Mouse (Mus musculus): ENCODE measurements around the gene Gm45799. TPM values are rescaled to one million over a fixed set of nuclear protein-coding genes. Genes with fewer than 3 reads are reported as not detected.
A peak's percentile ranks its signal among the peaks of the same experiment; 100 is the strongest.

Gene Gm45799
- polyA plus RNA-seq, 1 experiment from 2014 or later, result 7.9 TPM

DNA sequence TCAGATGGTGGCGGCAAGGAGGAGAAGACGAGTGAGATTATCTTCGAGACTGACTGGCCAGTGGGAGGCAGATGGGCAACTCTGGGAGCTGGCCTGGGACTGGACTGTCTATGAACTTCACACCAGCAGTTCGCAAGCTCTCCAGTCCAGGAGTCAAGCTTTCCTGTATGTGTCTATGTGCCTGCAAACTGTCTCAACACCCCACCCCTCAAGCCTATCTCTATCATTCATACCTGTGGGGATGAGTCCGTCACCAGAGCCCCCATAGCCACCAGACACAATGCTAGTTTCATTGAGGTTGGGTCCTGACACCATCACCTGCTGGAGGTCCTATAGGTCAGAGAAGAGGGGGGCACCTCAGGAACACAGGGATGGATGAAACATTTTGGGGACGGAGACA lies 1.6 kb upstream of the Gm45799 start:
- H3K4me3 ChIP-seq (ENCODE audit: low read length), result no peak overlapping the region
- no peak overlapping the region for H3K9ac ChIP-seq (ENCODE audit: low read depth, low read length)
- WGBS, result 94% methylated on average over 6 of the region's 6 CpGs
- H3K27ac ChIP-seq (ENCODE audit: low read depth, low read length), result no peak overlapping the region
- no peaks in the 10 kb centered on the region for H3K27me3 ChIP-seq (replicated peaks; ENCODE audit: control insufficient read depth, insufficient read depth, low read length)
- no peak overlapping the region for H3K4me2 ChIP-seq (ENCODE audit: low read length)
- H3K36me3 ChIP-seq (ENCODE audit: control insufficient read depth, insufficient read depth, low read length), result peaks cover 12% of the 10 kb centered on the region
- peaks cover 26% of the 10 kb centered on the region for H3K4me1 ChIP-seq (ENCODE audit: control insufficient read depth, insufficient read depth, low read depth, low read length)
- no peak for ATAC-seq
- H3K9me3 ChIP-seq (ENCODE audit: control insufficient read depth, low read length), result no peaks in the 10 kb centered on the region

DNA sequence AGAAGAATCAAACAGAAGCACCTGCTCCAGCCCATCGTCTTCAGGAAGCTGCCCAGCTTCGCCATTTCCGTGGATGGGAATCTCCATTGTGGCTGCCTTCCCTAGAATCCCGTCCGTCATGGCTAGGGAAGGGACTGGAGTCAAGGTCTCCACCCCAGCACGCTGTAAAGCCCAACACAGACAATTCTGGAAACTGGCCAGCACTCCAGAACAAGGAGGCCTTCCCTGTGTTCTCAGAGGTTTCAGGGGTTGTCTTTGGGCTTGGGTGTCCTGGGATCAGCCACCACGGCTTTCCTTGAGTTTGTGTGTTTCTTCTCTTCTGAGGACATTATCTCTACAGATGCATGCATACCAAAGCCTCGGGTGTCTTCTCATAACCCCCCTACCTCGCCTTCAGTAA lies 1.0 kb upstream of the Gm45799 start:
- 70% methylated on average over 9 of the region's 9 CpGs for WGBS
- Histone ChIP-seq H3K36me3 (ENCODE audit: control insufficient read depth, insufficient read depth, low read length) (peaks cover 15% of the 10 kb centered on the region), H3K9me3 (ENCODE audit: control insufficient read depth, low read length) (no peaks in the 10 kb centered on the region), H3K27me3 (replicated peaks; ENCODE audit: control insufficient read depth, insufficient read depth, low read length) (no peaks in the 10 kb centered on the region), H3K27ac (ENCODE audit: low read depth, low read length) (no peak overlapping the region), H3K9ac (ENCODE audit: low read depth, low read length) (peak overlapping the region; percentile 87; the same call in 1 of the 2 replicates), H3K4me1 (ENCODE audit: control insufficient read depth, insufficient read depth, low read depth, low read length) (peaks cover 21% of the 10 kb centered on the region), H3K4me2 (ENCODE audit: low read length) (peak overlapping the region; percentile 85), H3K4me3 (ENCODE audit: low read length) (peak overlapping the region; percentile 72)
- ATAC-seq, result no peak

DNA sequence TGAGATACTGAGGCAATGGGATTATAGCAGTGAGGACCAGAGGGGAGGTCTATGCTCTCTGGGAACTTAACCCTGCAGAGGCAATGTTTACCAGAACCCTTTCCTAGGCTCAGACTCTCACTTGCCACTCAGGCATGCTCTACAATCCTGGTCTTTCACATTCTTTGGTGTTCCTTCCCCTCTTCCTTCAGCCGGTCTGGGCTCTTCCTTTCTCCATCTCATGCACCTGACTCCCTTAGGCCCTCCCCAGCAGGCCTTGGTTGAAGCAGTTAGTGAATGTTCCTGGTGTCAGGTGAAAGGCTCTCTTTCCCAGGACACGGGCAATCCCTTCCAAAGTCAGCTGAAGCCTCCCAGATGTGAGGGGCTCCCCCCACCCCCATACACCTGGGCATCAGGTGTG lies 596 bp upstream of the Gm45799 start, which contains the start of gene Timm10b:
Timm10b (plus strand) TSS at position 301 of the 400 bp plus-strand sequence.
- H3K4me1 ChIP-seq (ENCODE audit: control insufficient read depth, insufficient read depth, low read depth, low read length), result peaks cover 21% of the 10 kb centered on the region
- no peaks in the 10 kb centered on the region for H3K27me3 ChIP-seq (replicated peaks; ENCODE audit: control insufficient read depth, insufficient read depth, low read length)
- peak within 1 kb of the TSS; percentile 85 for H3K4me2 ChIP-seq (ENCODE audit: low read length)
- H3K36me3 ChIP-seq (ENCODE audit: control insufficient read depth, insufficient read depth, low read length), result peaks cover 15% of the 10 kb centered on the region
- H3K4me3 ChIP-seq (ENCODE audit: low read length), result peak within 1 kb of the TSS; percentile 72
- peak within 1 kb of the TSS; percentile 87 for H3K9ac ChIP-seq (ENCODE audit: low read depth, low read length)
- H3K27ac ChIP-seq (ENCODE audit: low read depth, low read length), result peak within 1 kb of the TSS; percentile 90
- 2% methylated on average over 2 of the region's 2 CpGs for WGBS
- no peaks in the 10 kb centered on the region for H3K9me3 ChIP-seq (ENCODE audit: control insufficient read depth, low read length)
- ATAC-seq, result 0 out of 2 replicates have a peak, but pooled peaks have one; percentile 0

DNA sequence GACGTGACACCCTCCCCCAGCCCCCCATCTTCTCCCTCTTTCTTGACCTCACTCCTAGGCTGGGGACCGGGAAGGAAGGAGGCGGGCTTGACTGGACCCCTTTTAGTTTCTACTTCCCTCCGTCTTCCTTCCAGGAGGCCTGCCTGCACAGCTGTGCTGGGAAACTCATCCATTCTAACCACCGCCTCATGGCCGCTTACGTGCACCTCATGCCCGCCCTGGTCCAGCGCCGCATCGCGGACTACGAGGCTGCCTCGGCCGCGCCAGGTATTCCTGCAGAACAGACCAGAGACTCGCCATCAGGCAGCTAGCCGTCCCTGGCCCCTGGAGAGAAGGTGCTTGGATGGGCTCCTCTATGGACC lies 523 bp downstream of the Gm45799 start:
- Histone ChIP-seq H3K27me3 (replicated peaks; ENCODE audit: control insufficient read depth, insufficient read depth, low read length) (no peaks in the 10 kb centered on the region), H3K9me3 (ENCODE audit: control insufficient read depth, low read length) (no peaks in the 10 kb centered on the region), H3K36me3 (ENCODE audit: control insufficient read depth, insufficient read depth, low read length) (peaks cover 15% of the 10 kb centered on the region), H3K4me1 (ENCODE audit: control insufficient read depth, insufficient read depth, low read depth, low read length) (peaks cover 21% of the 10 kb centered on the region), H3K4me3 (ENCODE audit: low read length) (peak overlapping the region; percentile 72), H3K4me2 (ENCODE audit: low read length) (peak overlapping the region; percentile 78), H3K9ac (ENCODE audit: low read depth, low read length) (peak overlapping the region; percentile 77), H3K27ac (ENCODE audit: low read depth, low read length) (peak overlapping the region; percentile 90)
- under 1% methylated on average over 18 of the region's 18 CpGs for WGBS
- ATAC-seq, result no peak

DNA sequence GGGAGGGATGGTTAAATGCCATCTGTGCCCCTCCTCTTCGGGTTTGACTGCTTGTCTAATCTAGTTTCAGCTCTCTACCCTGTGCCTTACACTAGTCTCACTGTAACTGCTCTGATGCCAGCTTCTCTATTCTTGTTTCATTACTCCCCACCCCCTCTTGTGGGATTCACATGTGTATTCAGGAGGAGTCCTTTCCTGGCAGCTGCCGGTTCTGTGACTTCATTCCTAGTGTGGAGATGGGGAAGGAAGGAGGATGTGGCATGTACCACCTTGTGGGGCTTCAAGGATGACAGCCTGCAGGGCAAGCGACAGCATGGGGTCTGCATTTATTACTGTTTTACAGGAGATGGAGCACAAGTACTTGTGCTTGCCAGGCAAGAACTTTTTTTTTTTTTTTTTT lies 1.6 kb downstream of the Gm45799 start:
- peaks cover 11% of the 10 kb centered on the region for H3K36me3 ChIP-seq (ENCODE audit: control insufficient read depth, insufficient read depth, low read length)
- H3K27me3 ChIP-seq (replicated peaks; ENCODE audit: control insufficient read depth, insufficient read depth, low read length), result no peaks in the 10 kb centered on the region
- ATAC-seq, result no peak
- no peak overlapping the region for H3K27ac ChIP-seq (ENCODE audit: low read depth, low read length)
- no peak overlapping the region for H3K9ac ChIP-seq (ENCODE audit: low read depth, low read length)
- H3K4me3 ChIP-seq (ENCODE audit: low read length), result no peak overlapping the region
- peak overlapping the region; percentile 78; the same call in 1 of the 2 replicates for H3K4me2 ChIP-seq (ENCODE audit: low read length)
- H3K4me1 ChIP-seq (ENCODE audit: control insufficient read depth, insufficient read depth, low read depth, low read length), result peaks cover 21% of the 10 kb centered on the region
- H3K9me3 ChIP-seq (ENCODE audit: control insufficient read depth, low read length), result no peaks in the 10 kb centered on the region
- 83% methylated on average over 3 of the region's 3 CpGs for WGBS

DNA sequence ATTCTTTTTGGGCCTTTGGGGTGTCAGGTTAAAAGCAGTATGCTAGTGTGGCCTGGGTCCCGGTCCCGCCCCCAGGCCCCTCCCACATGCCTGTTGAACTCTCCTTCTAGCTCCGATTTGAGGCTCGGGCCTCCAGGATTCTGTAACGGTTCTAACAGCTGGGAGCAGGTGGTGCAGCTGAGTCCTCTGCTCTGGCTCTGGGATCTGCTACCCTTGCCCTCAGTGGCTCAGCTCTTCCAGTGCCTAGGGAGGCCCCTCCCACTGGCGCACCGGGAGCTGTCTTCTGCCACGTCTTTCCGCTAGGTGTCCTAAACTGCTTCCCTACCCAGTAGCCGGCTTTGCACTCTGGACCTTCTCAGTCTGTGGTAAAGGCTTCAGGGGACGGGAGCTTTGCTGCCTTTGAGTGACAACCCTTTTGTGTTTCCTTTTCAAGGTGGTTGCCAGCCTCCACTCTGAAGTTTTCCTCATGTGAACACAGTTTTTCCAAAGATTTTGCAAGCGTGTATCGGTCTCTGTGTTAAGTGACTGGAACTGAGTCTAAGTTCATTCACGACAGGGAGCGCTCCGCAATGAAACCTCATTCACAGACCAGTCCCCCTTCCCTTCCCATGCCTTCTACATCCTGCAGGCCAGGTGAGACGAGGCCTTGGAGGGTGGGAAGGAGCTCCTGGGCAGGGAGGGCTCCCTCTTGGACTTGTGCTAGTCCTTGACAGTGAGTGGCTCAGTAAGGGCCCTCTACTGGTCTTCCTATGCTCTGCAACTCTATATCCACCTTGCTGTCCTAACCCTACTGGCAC lies 10.5 kb downstream of the Gm45799 start, which contains the start of gene Dnhd1:
Dnhd1 (plus strand) TSS at position 189 of the 797 bp plus-strand sequence.
- H3K27me3 ChIP-seq (replicated peaks; ENCODE audit: control insufficient read depth, insufficient read depth, low read length), result no peaks in the 10 kb centered on the region
- ATAC-seq, result peak; percentile 92
- H3K9ac ChIP-seq (ENCODE audit: low read depth, low read length), result peak within 1 kb of the TSS; percentile 63
- peak within 1 kb of the TSS; percentile 54; the same call in 1 of the 2 replicates for H3K27ac ChIP-seq (ENCODE audit: low read depth, low read length)
- H3K4me1 ChIP-seq (ENCODE audit: control insufficient read depth, insufficient read depth, low read depth, low read length), result peaks cover 8% of the 10 kb centered on the region; the same call in 1 of the 2 replicates
- peak within 1 kb of the TSS; percentile 46 for H3K4me3 ChIP-seq (ENCODE audit: low read length)
- WGBS, result 1% methylated on average over 17 of the region's 17 CpGs
- no peaks in the 10 kb centered on the region for H3K36me3 ChIP-seq (ENCODE audit: control insufficient read depth, insufficient read depth, low read length)
- H3K4me2 ChIP-seq (ENCODE audit: low read length), result peak within 1 kb of the TSS; percentile 86
- H3K9me3 ChIP-seq (ENCODE audit: control insufficient read depth, low read length), result no peaks in the 10 kb centered on the region

DNA sequence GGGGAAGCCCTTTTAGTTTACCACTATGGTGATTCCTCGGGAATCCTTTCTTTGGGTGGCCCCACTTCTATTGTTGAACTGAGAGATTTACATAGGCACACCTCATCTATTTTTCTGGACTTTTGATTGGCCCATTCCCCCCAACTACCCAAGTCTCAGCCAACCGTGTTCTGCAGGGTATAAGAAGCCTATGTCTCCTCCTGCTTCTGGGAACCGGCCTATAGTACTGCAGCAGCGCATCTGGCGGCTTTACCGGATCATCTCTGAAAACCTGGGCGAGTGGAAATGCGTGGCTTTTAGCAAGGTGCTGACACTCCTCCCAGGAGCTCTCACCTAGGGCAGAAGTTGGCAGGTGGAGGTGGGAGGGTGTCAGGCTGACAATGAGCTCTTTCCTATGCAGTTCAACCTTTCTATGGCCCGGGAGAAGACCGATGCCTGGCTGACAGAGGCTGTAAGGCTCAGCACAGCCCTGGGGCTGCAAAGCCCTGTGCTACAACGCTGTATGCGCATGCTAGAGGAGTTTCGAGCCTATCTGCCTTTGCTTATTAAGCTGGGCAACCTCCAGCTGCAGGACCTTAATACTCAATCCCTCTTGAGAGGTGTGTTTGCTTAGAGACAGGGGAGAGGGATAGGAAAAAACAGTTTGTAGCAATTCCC lies 45.3 kb downstream of the Gm45799 start:
- no peaks in the 10 kb centered on the region for H3K4me1 ChIP-seq (ENCODE audit: control insufficient read depth, insufficient read depth, low read depth, low read length)
- no peaks in the 10 kb centered on the region for H3K9me3 ChIP-seq (ENCODE audit: control insufficient read depth, low read length)
- H3K27me3 ChIP-seq (replicated peaks; ENCODE audit: control insufficient read depth, insufficient read depth, low read length), result no peaks in the 10 kb centered on the region
- peak; percentile 78 for ATAC-seq
- H3K36me3 ChIP-seq (ENCODE audit: control insufficient read depth, insufficient read depth, low read length), result no peaks in the 10 kb centered on the region
- no peak overlapping the region for H3K9ac ChIP-seq (ENCODE audit: low read depth, low read length)
- H3K4me2 ChIP-seq (ENCODE audit: low read length), result peak overlapping the region; percentile 38
- no peak overlapping the region for H3K27ac ChIP-seq (ENCODE audit: low read depth, low read length)
- WGBS, result 13% methylated on average over 13 of the region's 13 CpGs
- 0 out of 2 replicates have a peak overlapping the region, but pooled peaks have one; percentile 4 for H3K4me3 ChIP-seq (ENCODE audit: low read length)

DNA sequence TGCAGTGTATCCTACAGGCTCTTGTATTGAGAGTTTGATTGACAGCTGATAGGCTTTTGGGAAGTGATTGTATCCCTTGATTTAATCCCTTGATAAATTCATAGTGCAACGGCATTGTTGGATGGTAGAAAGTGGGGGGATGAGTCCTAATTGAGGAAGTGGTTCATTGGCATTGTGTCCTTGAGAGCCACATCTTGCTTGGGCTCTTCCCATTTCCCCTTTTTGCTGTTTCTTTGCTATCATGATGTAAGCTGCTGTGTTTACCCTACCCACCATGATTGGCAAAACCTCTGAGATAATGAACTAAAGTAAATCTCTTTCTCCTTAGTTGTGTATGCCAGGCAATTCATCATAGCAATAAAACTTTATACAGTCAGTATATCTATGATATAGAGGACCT lies 50.5 kb downstream of the Gm45799 start:
- WGBS, result 73% methylated on average over 1 of the region's 1 CpGs
- ATAC-seq, result no peak
- H3K9me3 ChIP-seq (ENCODE audit: control insufficient read depth, low read length), result no peaks in the 10 kb centered on the region
- H3K36me3 ChIP-seq (ENCODE audit: control insufficient read depth, insufficient read depth, low read length), result no peaks in the 10 kb centered on the region
- no peak overlapping the region for H3K4me2 ChIP-seq (ENCODE audit: low read length)
- no peaks in the 10 kb centered on the region for H3K4me1 ChIP-seq (ENCODE audit: control insufficient read depth, insufficient read depth, low read depth, low read length)
- H3K4me3 ChIP-seq (ENCODE audit: low read length), result no peak overlapping the region
- no peak overlapping the region for H3K27ac ChIP-seq (ENCODE audit: low read depth, low read length)
- H3K9ac ChIP-seq (ENCODE audit: low read depth, low read length), result no peak overlapping the region
- no peaks in the 10 kb centered on the region for H3K27me3 ChIP-seq (replicated peaks; ENCODE audit: control insufficient read depth, insufficient read depth, low read length)

DNA sequence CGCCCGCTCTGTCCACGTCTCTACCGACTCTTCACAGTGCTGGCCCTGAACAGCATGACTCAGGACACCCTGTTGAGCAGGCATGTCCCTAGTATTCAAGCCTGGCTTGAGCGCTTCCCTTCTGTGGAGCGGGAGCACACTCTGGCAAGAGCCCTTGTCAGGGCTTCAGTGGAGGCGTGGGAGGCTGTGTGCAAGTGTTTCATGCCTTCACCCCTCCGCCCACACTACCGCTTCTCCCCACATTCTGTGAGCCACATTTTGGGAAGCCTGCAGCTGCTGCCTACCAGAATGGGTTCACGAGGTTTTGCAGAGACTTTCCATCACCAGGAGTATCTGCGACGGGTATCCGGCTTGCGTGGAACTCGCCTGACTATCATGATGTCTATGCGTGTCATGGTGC lies 62.8 kb downstream of the Gm45799 start:
- H3K9ac ChIP-seq (ENCODE audit: low read depth, low read length), result no peak overlapping the region
- H3K4me3 ChIP-seq (ENCODE audit: low read length), result no peak overlapping the region
- 85% methylated on average over 16 of the region's 16 CpGs for WGBS
- no peaks in the 10 kb centered on the region for H3K4me1 ChIP-seq (ENCODE audit: control insufficient read depth, insufficient read depth, low read depth, low read length)
- ATAC-seq, result no peak
- H3K27ac ChIP-seq (ENCODE audit: low read depth, low read length), result no peak overlapping the region
- H3K4me2 ChIP-seq (ENCODE audit: low read length), result no peak overlapping the region
- no peaks in the 10 kb centered on the region for H3K36me3 ChIP-seq (ENCODE audit: control insufficient read depth, insufficient read depth, low read length)
- no peaks in the 10 kb centered on the region for H3K9me3 ChIP-seq (ENCODE audit: control insufficient read depth, low read length)
- no peaks in the 10 kb centered on the region for H3K27me3 ChIP-seq (replicated peaks; ENCODE audit: control insufficient read depth, insufficient read depth, low read length)

Measured in hindbrain, embryonic 16.5 days (tissue).